Mouse (Mus musculus) frontal cortex, adult 2 months (tissue): ENCODE data around the gene Natd1. TPM values are rescaled to one million over a fixed set of nuclear protein-coding genes. Genes with fewer than 3 reads are reported as not detected.

ENCODE experiments used
- polyA plus RNA-seq: library from polyadenylated mRNA; depleted of rRNA; stranded (reverse); fragments of >200 nt; gene quantifications from 2 replicates; pipeline ENCODE4 v1.2.3, GENCODE M21; 2012; rRNA removed

Gene Natd1
- polyA plus RNA-seq, 1 experiment: 14.6 TPM

Other genes starting within 250 kb of the Natd1 start
- gene Llgl1, start 215.0 kb downstream of the Natd1 start, polyA plus RNA-seq: 56.5 and 56.9 TPM in 2 replicates
- gene Flii, start 187.5 kb downstream of the Natd1 start, polyA plus RNA-seq: 116 and 131 TPM in 2 replicates
- 20.1 and 24.1 TPM in 2 replicates for gene Mief2, start 186.4 kb downstream of the Natd1 start, polyA plus RNA-seq
- 6.0 and 6.1 TPM in 2 replicates for gene Top3a, start 137.4 kb downstream of the Natd1 start, polyA plus RNA-seq
- 10.7 and 12.3 TPM in 2 replicates for gene Smcr8, start 137.2 kb downstream of the Natd1 start, polyA plus RNA-seq
- gene Shmt1, start 103.0 kb downstream of the Natd1 start, polyA plus RNA-seq: 2.0 and 2.2 TPM in 2 replicates
- gene Dhrs7b, start 84.1 kb downstream of the Natd1 start, polyA plus RNA-seq: 19.3 and 19.9 TPM in 2 replicates
- gene Tmem11, start 35.5 kb downstream of the Natd1 start, polyA plus RNA-seq: 39.8 and 47.0 TPM in 2 replicates
- gene Map2k3, start 17.3 kb upstream of the Natd1 start, polyA plus RNA-seq: 17.3 and 18.1 TPM in 2 replicates
- 17.8 and 19.5 TPM in 2 replicates for gene Kcnj12, start 107.8 kb upstream of the Natd1 start, polyA plus RNA-seq
- gene Tnfrsf13b, start 212.0 kb upstream of the Natd1 start, polyA plus RNA-seq: 2.6 and 3.6 TPM in 2 replicates